Mouse (Mus musculus) erythroblast, embryonic 14.5 days (primary cell): Measurements from ENCODE around the gene Wfdc17.

Experiments
- GATA1 ChIP-seq: IDR thresholded peaks from 2 replicates; pipeline ENCODE4 v1.6.1; 2012; ENCODE audit warnings: low read length, inconsistent platforms, mixed read lengths
- TAL1 ChIP-seq: IDR thresholded peaks from 3 replicates; pipeline ENCODE4 v1.6.1; 2012; ENCODE audit warnings: low read length, inconsistent platforms, mixed read lengths

GRCm38 (mm10) chr11:83739241-83739640 is 35.5 kb downstream of the Wfdc17 start:
- TF ChIP-seq GATA1 (no peak), TAL1 (no peak)
